Mouse (Mus musculus) forebrain, embryonic 15.5 days (tissue): ENCODE data around the gene Prrc2c. TPM values are rescaled to one million over a fixed set of nuclear protein-coding genes. Genes with fewer than 3 reads are reported as not detected.
A peak's percentile ranks its signal among the peaks of the same experiment; 100 is the strongest.

Experiments used
- ATAC-seq: fragments of 200-750 bp; cut with Nextera tagmentation; replicated peaks from 2 replicates; pipeline ENCODE4 v1.8.0; 2017; ENCODE audit warnings: mild to moderate bottlenecking, moderate TSS enrichment, moderate library complexity
- H3K27ac ChIP-seq: fragments of 300-500 bp; sonication (generic); replicated peaks from 2 replicates; pipeline ENCODE4 v1.5.1; 2015; ENCODE audit warnings: mild to moderate bottlenecking, inconsistent platforms
- H3K27me3 ChIP-seq: fragments of 300-500 bp; sonication (generic); 2 replicates; pipeline ENCODE4 v1.6.1; 2015; ENCODE audit warnings: inconsistent platforms
- H3K36me3 ChIP-seq: fragments of 300-500 bp; sonication (generic); 2 replicates; pipeline ENCODE4 v1.6.1; 2015; ENCODE audit warnings: mild to moderate bottlenecking, inconsistent platforms
- H3K4me1 ChIP-seq: fragments of 300-500 bp; sonication (generic); 2 replicates; pipeline ENCODE4 v1.6.1; 2015; ENCODE audit warnings: inconsistent platforms
- H3K4me2 ChIP-seq: fragments of 300-500 bp; sonication (generic); replicated peaks from 2 replicates; pipeline ENCODE4 v1.6.1; 2015; ENCODE audit warnings: mild to moderate bottlenecking, inconsistent platforms
- H3K4me3 ChIP-seq: fragments of 300-500 bp; sonication (generic); 2 replicates; pipeline ENCODE4 v1.5.1; 2015; ENCODE audit warnings: mild to moderate bottlenecking, inconsistent platforms
- H3K9ac ChIP-seq: fragments of 300-500 bp; sonication (generic); replicated peaks from 2 replicates; pipeline ENCODE4 v1.6.1; 2015; ENCODE audit warnings: mild to moderate bottlenecking, inconsistent platforms
- H3K9me3 ChIP-seq: fragments of 300-500 bp; sonication (generic); 2 replicates; pipeline ENCODE4 v1.6.1; 2016; ENCODE audit warnings: inconsistent platforms
- WGBS: fragments of 180-500 bp; shearing (Covaris S2); methylation state at CpG from one replicate; pipeline ENCODE4 v1.1.7; 2015; ENCODE audit warnings: mixed read lengths; 5-methylcytosine and 5-hydroxymethylcytosine counted together
- polyA plus RNA-seq: library from polyadenylated mRNA; unstranded; fragments of >200 nt; fragmentation: Nextera tagmentation; extraction: Ambion mirVana; gene quantifications from 2 replicates; pipeline ENCODE4 v1.2.1, GENCODE M21; 2015

Gene Prrc2c
- polyA plus RNA-seq, 1 experiment from 2014 or later, result 135 TPM

- peak overlapping the region; percentile 92 for H3K9ac ChIP-seq
- peak overlapping the region; percentile 85 for H3K4me2 ChIP-seq
- H3K9me3 ChIP-seq, result no peaks in the 10 kb centered on the region
- no peak overlapping the region for H3K27ac ChIP-seq
- peak overlapping the region; percentile 74 for H3K4me3 ChIP-seq
- 28% methylated on average over 2 of the region's 2 CpGs for WGBS
- no peak for ATAC-seq
- H3K36me3 ChIP-seq, result no peaks in the 10 kb centered on the region
- H3K27me3 ChIP-seq, result no peaks in the 10 kb centered on the region
- peaks cover 26% of the 10 kb centered on the region for H3K4me1 ChIP-seq
These were observed 1.9 kb downstream of the Prrc2c start for GRCm38 (mm10) chr1:162738472-162738871.

- WGBS, result 90% methylated on average over 4 of the region's 4 CpGs
- Histone ChIP-seq H3K4me2 (no peak overlapping the region), H3K9me3 (no peaks in the 10 kb centered on the region), H3K4me1 (peaks cover 31% of the 10 kb centered on the region), H3K9ac (no peak overlapping the region), H3K4me3 (no peak overlapping the region), H3K27me3 (no peaks in the 10 kb centered on the region), H3K36me3 (no peaks in the 10 kb centered on the region), H3K27ac (no peak overlapping the region)
- ATAC-seq, result no peak
These were observed 5.3 kb downstream of the Prrc2c start for GRCm38 (mm10) chr1:162735084-162735483.

- Histone ChIP-seq H3K36me3 (no peaks in the 10 kb centered on the region), H3K4me2 (no peak overlapping the region), H3K9me3 (no peaks in the 10 kb centered on the region), H3K4me1 (peaks cover 33% of the 10 kb centered on the region), H3K27me3 (no peaks in the 10 kb centered on the region), H3K9ac (no peak overlapping the region), H3K4me3 (no peak overlapping the region), H3K27ac (no peak overlapping the region)
- ATAC-seq, result no peak
- WGBS, result 100% methylated on average over 1 of the region's 1 CpGs
These were observed 6.1 kb downstream of the Prrc2c start for GRCm38 (mm10) chr1:162734283-162734682.

GRCm38 (mm10) chr1:162732041-162732440, 8.3 kb downstream of the Prrc2c start:
- H3K27ac ChIP-seq, result no peak overlapping the region
- H3K4me2 ChIP-seq, result no peak overlapping the region
- H3K9ac ChIP-seq, result no peak overlapping the region
- ATAC-seq, result no peak
- peaks cover 14% of the 10 kb centered on the region for H3K4me1 ChIP-seq
- no peaks in the 10 kb centered on the region for H3K27me3 ChIP-seq
- WGBS, result 61% methylated on average over 4 of the region's 4 CpGs
- no peak overlapping the region for H3K4me3 ChIP-seq
- H3K36me3 ChIP-seq, result 0 out of 2 replicates have a peak, but pooled peaks cover 2% of the 10 kb centered on the region
- H3K9me3 ChIP-seq, result no peaks in the 10 kb centered on the region

GRCm38 (mm10) chr1:162729436-162729835, 10.9 kb downstream of the Prrc2c start:
- Histone ChIP-seq H3K9me3 (no peaks in the 10 kb centered on the region), H3K4me1 (peaks cover 8% of the 10 kb centered on the region), H3K27me3 (no peaks in the 10 kb centered on the region), H3K27ac (no peak overlapping the region), H3K4me3 (no peak overlapping the region), H3K9ac (no peak overlapping the region), H3K4me2 (no peak overlapping the region), H3K36me3 (0 out of 2 replicates have a peak, but pooled peaks cover 4% of the 10 kb centered on the region)
- WGBS, result 46% methylated on average over 2 of the region's 2 CpGs
- ATAC-seq, result no peak

GRCm38 (mm10) chr1:162727981-162728380, 12.4 kb downstream of the Prrc2c start:
- H3K9me3 ChIP-seq, result no peaks in the 10 kb centered on the region
- no peak overlapping the region for H3K4me2 ChIP-seq
- H3K27me3 ChIP-seq, result no peaks in the 10 kb centered on the region
- H3K4me1 ChIP-seq, result peaks cover 8% of the 10 kb centered on the region
- peaks cover 12% of the 10 kb centered on the region; the same call in 1 of the 2 replicates for H3K36me3 ChIP-seq
- no peak for ATAC-seq
- no peak overlapping the region for H3K27ac ChIP-seq
- H3K9ac ChIP-seq, result no peak overlapping the region
- no peak overlapping the region for H3K4me3 ChIP-seq
- WGBS, result 94% methylated on average over 6 of the region's 6 CpGs

- Histone ChIP-seq H3K27ac (no peak overlapping the region), H3K36me3 (peaks cover 37% of the 10 kb centered on the region), H3K4me3 (no peak overlapping the region), H3K27me3 (no peaks in the 10 kb centered on the region), H3K9me3 (no peaks in the 10 kb centered on the region), H3K9ac (no peak overlapping the region), H3K4me1 (no peaks in the 10 kb centered on the region), H3K4me2 (no peak overlapping the region)
- no peak for ATAC-seq
These were observed 16.7 kb downstream of the Prrc2c start for GRCm38 (mm10) chr1:162723610-162724009.

GRCm38 (mm10) chr1:162720645-162721044, 19.7 kb downstream of the Prrc2c start:
- Histone ChIP-seq H3K9ac (no peak overlapping the region), H3K9me3 (no peaks in the 10 kb centered on the region), H3K36me3 (peaks cover 58% of the 10 kb centered on the region), H3K4me3 (no peak overlapping the region), H3K27ac (no peak overlapping the region), H3K4me2 (no peak overlapping the region), H3K4me1 (no peaks in the 10 kb centered on the region), H3K27me3 (no peaks in the 10 kb centered on the region)
- no peak for ATAC-seq
- 88% methylated on average over 2 of the region's 2 CpGs for WGBS

GRCm38 (mm10) chr1:162700389-162701066, 39.8 kb downstream of the Prrc2c start:
- Histone ChIP-seq H3K27me3 (no peaks in the 10 kb centered on the region), H3K4me2 (no peak overlapping the region), H3K27ac (no peak overlapping the region), H3K36me3 (peaks cover 67% of the 10 kb centered on the region), H3K9me3 (no peaks in the 10 kb centered on the region), H3K4me1 (no peaks in the 10 kb centered on the region), H3K9ac (no peak overlapping the region), H3K4me3 (no peak overlapping the region)
- no peak for ATAC-seq
- 92% methylated on average over 8 of the region's 8 CpGs for WGBS

- no peak overlapping the region for H3K4me2 ChIP-seq
- no peaks in the 10 kb centered on the region for H3K27me3 ChIP-seq
- no peaks in the 10 kb centered on the region for H3K4me1 ChIP-seq
- no peak overlapping the region for H3K9ac ChIP-seq
- peaks cover 69% of the 10 kb centered on the region for H3K36me3 ChIP-seq
- no peak for ATAC-seq
- H3K4me3 ChIP-seq, result no peak overlapping the region
- H3K9me3 ChIP-seq, result no peaks in the 10 kb centered on the region
- H3K27ac ChIP-seq, result no peak overlapping the region
- 97% methylated on average over 6 of the region's 6 CpGs for WGBS
These were observed 42.5 kb downstream of the Prrc2c start for GRCm38 (mm10) chr1:162697866-162698265.

- no peak overlapping the region for H3K9ac ChIP-seq
- H3K27ac ChIP-seq, result no peak overlapping the region
- 81% methylated on average over 2 of the region's 2 CpGs for WGBS
- no peaks in the 10 kb centered on the region for H3K9me3 ChIP-seq
- no peak overlapping the region for H3K4me3 ChIP-seq
- no peak overlapping the region for H3K4me2 ChIP-seq
- H3K4me1 ChIP-seq, result no peaks in the 10 kb centered on the region
- no peak for ATAC-seq
- H3K36me3 ChIP-seq, result peaks cover 84% of the 10 kb centered on the region
- H3K27me3 ChIP-seq, result no peaks in the 10 kb centered on the region
These were observed 46.6 kb downstream of the Prrc2c start for GRCm38 (mm10) chr1:162693721-162694120.

- Histone ChIP-seq H3K4me1 (peaks cover 5% of the 10 kb centered on the region; the same call in 1 of the 2 replicates), H3K36me3 (peaks cover 11% of the 10 kb centered on the region), H3K4me2 (peak overlapping the region; percentile 43), H3K9ac (no peak overlapping the region), H3K4me3 (peak overlapping the region; percentile 22; the same call in 1 of the 2 replicates), H3K27ac (no peak overlapping the region), H3K9me3 (no peaks in the 10 kb centered on the region), H3K27me3 (no peaks in the 10 kb centered on the region)
- peak; percentile 80 for ATAC-seq
- WGBS, result 3% methylated on average over 11 of the region's 11 CpGs
These were observed 74.7 kb downstream of the Prrc2c start for GRCm38 (mm10) chr1:162665486-162666174.
